In the genomic region with DNA sequence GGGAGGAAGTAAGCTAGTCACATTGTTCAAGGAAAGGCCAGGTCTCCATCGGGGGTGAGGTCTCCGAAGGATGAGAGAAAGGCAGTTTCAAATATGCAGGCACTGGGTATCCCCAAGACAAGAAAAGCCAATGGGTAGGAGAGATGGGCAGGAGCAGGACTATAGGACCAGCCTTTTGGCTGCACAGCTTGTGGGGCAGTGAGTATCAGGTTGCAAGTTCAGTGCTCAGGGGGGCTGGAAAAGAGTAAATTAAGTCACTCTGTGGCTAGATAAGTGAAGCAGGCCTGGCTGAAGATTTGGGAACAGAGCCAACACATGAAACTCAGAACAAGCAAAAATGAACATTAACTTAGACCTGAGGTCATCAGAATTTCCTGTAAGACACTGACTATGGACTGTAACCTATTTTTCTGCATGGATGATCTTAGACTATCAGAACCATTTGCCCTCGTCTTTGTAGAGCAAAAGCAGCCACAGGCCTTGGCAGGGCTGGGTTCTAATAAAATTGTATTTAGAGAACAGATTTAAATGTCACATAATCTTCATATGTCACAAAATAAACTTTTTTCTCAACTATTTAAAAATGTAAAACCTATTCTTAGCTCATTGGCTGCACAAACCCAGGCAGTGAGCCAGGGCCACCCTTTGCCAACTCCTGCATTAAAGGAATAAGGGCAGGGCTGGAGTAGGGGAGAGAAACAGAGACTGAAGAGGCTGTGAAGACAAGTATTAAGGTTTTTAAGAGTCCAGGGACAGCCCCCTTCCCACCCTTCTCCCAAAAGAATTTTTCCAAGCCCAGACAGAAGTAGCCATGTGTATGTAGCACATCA, we compare ENCODE assay signal across 9 mouse cellular contexts.
DNase-seq lines count a peak whose midpoint lies in the region; ATAC-seq lines count a peak whose summit lies in the region.
"Had no signal": no experiment of that assay in that cellular context is flagged by ENCODE, and none has a peak within 500 bp of the region (broad histone marks: within the 10 kb centered on the region; RNA-seq: fewer than 3 reads in every experiment).

No protein-coding gene starts in this region.

- no peak overlapping the region for H3K4me3 ChIP-seq in forebrain, embryonic 13.5 days
- no peak overlapping the region for H3K4me3 ChIP-seq in forebrain, embryonic 11.5 days (ENCODE audit: low read depth, low read length)
- H3K4me3 ChIP-seq in midbrain, embryonic 13.5 days (replicated peaks): no peak overlapping the region
- H3K4me3 ChIP-seq in liver, embryonic 11.5 days (ENCODE audit: low read depth, low read length): no peak overlapping the region
- H3K4me3 ChIP-seq: liver, embryonic 13.5 days had no signal

- no peaks in the 10 kb centered on the region for H3K27me3 ChIP-seq in forebrain, embryonic 13.5 days
- no peaks in the 10 kb centered on the region for H3K27me3 ChIP-seq in forebrain, embryonic 11.5 days (ENCODE audit: control insufficient read depth, insufficient read depth, low read length)
- H3K27me3 ChIP-seq in midbrain, embryonic 13.5 days: no peaks in the 10 kb centered on the region
- H3K27me3 ChIP-seq in liver, embryonic 11.5 days (replicated peaks; ENCODE audit: control insufficient read depth, insufficient read depth, low read length): no peaks in the 10 kb centered on the region
- H3K27me3 ChIP-seq: liver, embryonic 13.5 days had no signal

- H3K9ac ChIP-seq in forebrain, embryonic 13.5 days: no peak overlapping the region
- H3K9ac ChIP-seq in forebrain, embryonic 11.5 days (ENCODE audit: low read length): no peak overlapping the region
- no peak overlapping the region for H3K9ac ChIP-seq in midbrain, embryonic 13.5 days (replicated peaks)
- H3K9ac ChIP-seq in liver, embryonic 11.5 days (ENCODE audit: low read depth, low read length): no peak overlapping the region
- H3K9ac ChIP-seq: liver, embryonic 13.5 days had no signal

- no peak for DNase-seq in forebrain, embryonic 11.5 days (ENCODE audit: low spot score)
- DNase-seq in Muller cell, postnatal 12 days (ENCODE audit: inconsistent ontology term): peak; percentile 62
- DNase-seq in heart, postnatal 10 days: peak; percentile 50 to 52
- peak; percentile 36 to 54 for DNase-seq in layer of hippocampus, postnatal 14 days (ENCODE audit: low spot score in 2 of 2)
- no peak for DNase-seq in T-cell, adult 2 months (ENCODE audit: low spot score)
- no peak for DNase-seq in liver, embryonic 11.5 days (ENCODE audit: low spot score)
- DNase-seq: liver, embryonic 13.5 days had no signal

- H3K4me2 ChIP-seq in forebrain, embryonic 13.5 days: no peak overlapping the region
- no peak overlapping the region for H3K4me2 ChIP-seq in forebrain, embryonic 11.5 days (ENCODE audit: low read depth, low read length, severe bottlenecking)
- no peak overlapping the region for H3K4me2 ChIP-seq in midbrain, embryonic 13.5 days (replicated peaks)
- H3K4me2 ChIP-seq in liver, embryonic 11.5 days: no peak overlapping the region
- H3K4me2 ChIP-seq: liver, embryonic 13.5 days had no signal

- 80% methylated on average over 3 of the region's 3 CpGs for WGBS in forebrain, embryonic 13.5 days
- 78% methylated on average over 3 of the region's 3 CpGs for WGBS in forebrain, embryonic 11.5 days
- 76% methylated on average over 3 of the region's 3 CpGs for WGBS in midbrain, embryonic 13.5 days
- 66% methylated on average over 3 of the region's 3 CpGs for WGBS in liver, embryonic 11.5 days

- ATAC-seq in forebrain, embryonic 13.5 days: peak; percentile 59; the same call in 1 of the 2 replicates
- no peak for ATAC-seq in forebrain, embryonic 11.5 days (replicated peaks; ENCODE audit: low FRiP score)
- no peak for ATAC-seq in midbrain, embryonic 13.5 days
- ATAC-seq in liver, embryonic 11.5 days (replicated peaks; ENCODE audit: low FRiP score): no peak

- intact Hi-C loops in heart, postnatal 10 days (cut with DNase I): no loop called here

- H3K27ac ChIP-seq in forebrain, embryonic 13.5 days: no peak overlapping the region
- no peak overlapping the region for H3K27ac ChIP-seq in forebrain, embryonic 11.5 days (ENCODE audit: low read depth, low read length)
- no peak overlapping the region for H3K27ac ChIP-seq in midbrain, embryonic 13.5 days
- no peak overlapping the region for H3K27ac ChIP-seq in liver, embryonic 11.5 days (ENCODE audit: low read depth, low read length)
- H3K27ac ChIP-seq: liver, embryonic 13.5 days had no signal

- no peaks in the 10 kb centered on the region for H3K36me3 ChIP-seq in forebrain, embryonic 13.5 days (ENCODE audit: poor library complexity, severe bottlenecking)
- H3K36me3 ChIP-seq in forebrain, embryonic 11.5 days (ENCODE audit: control insufficient read depth, insufficient read depth, low read length): no peaks in the 10 kb centered on the region
- no peaks in the 10 kb centered on the region for H3K36me3 ChIP-seq in midbrain, embryonic 13.5 days
- no peaks in the 10 kb centered on the region for H3K36me3 ChIP-seq in liver, embryonic 11.5 days (ENCODE audit: control insufficient read depth, insufficient read depth, low read length)
- H3K36me3 ChIP-seq: liver, embryonic 13.5 days had no signal

- 0 out of 2 replicates have a peak, but pooled peaks cover 2% of the 10 kb centered on the region for H3K4me1 ChIP-seq in forebrain, embryonic 13.5 days
- no peaks in the 10 kb centered on the region for H3K4me1 ChIP-seq in forebrain, embryonic 11.5 days (replicated peaks; ENCODE audit: control insufficient read depth, insufficient read depth, low read length)
- no peaks in the 10 kb centered on the region for H3K4me1 ChIP-seq in midbrain, embryonic 13.5 days (replicated peaks)
- H3K4me1 ChIP-seq in liver, embryonic 11.5 days (replicated peaks; ENCODE audit: control insufficient read depth, insufficient read depth, low read length): no peaks in the 10 kb centered on the region
- H3K4me1 ChIP-seq: liver, embryonic 13.5 days had no signal

- H3K9me3 ChIP-seq in forebrain, embryonic 13.5 days (replicated peaks): peaks cover 7% of the 10 kb centered on the region; the same call in 1 of the 2 replicates
- no peaks in the 10 kb centered on the region for H3K9me3 ChIP-seq in forebrain, embryonic 11.5 days (ENCODE audit: control insufficient read depth, low read length)
- peaks cover 6% of the 10 kb centered on the region; the same call in 1 of the 2 replicates for H3K9me3 ChIP-seq in midbrain, embryonic 13.5 days
- H3K9me3 ChIP-seq in liver, embryonic 11.5 days (ENCODE audit: control insufficient read depth, low read length): 0 out of 2 replicates have a peak, but pooled peaks cover 2% of the 10 kb centered on the region
- H3K9me3 ChIP-seq: liver, embryonic 13.5 days had no signal

Comparison
In these comparisons a context has a peak if more than half of its experiments do, and no peak if none do; other contexts are left out.
1. DNase-seq: peak in Muller cell, postnatal 12 days (single experiment), heart, postnatal 10 days (2 of 2) and layer of hippocampus, postnatal 14 days (2 of 2); none in forebrain, embryonic 11.5 days (single experiment), T-cell, adult 2 months (single experiment) and liver, embryonic 11.5 days (single experiment).